Mouse (Mus musculus): ENCODE measurements around the gene Prps1l1.

Prps1l1 gene

GRCm38 (mm10) chr12:34984461-34984860 lies at the start of gene Prps1l1:
Prps1l1 (plus strand) TSS chr12:34984761.
- no peak for DNase-seq (ENCODE audit: low spot score)

GRCm38 (mm10) chr12:34937918-34938317 lies 46.6 kb upstream of the Prps1l1 start:
- no peak for DNase-seq (ENCODE audit: low spot score)

GRCm38 (mm10) chr12:34949066-34949706 lies 35.4 kb upstream of the Prps1l1 start:
- no peak for DNase-seq (ENCODE audit: low spot score)

- no peak for DNase-seq (ENCODE audit: low spot score)
These were observed 8.6 kb upstream of the Prps1l1 start for GRCm38 (mm10) chr12:34975991-34976390.

GRCm38 (mm10) chr12:34985865-34986264 lies 1.3 kb downstream of the Prps1l1 start:
- DNase-seq (ENCODE audit: low spot score): no peak

GRCm38 (mm10) chr12:34989537-34990200 lies 5.1 kb downstream of the Prps1l1 start:
- no peak for DNase-seq (ENCODE audit: low spot score)

- no peak for DNase-seq (ENCODE audit: low spot score)
These were observed 5.8 kb downstream of the Prps1l1 start for GRCm38 (mm10) chr12:34990387-34990786.

- no peak for DNase-seq (ENCODE audit: low spot score)
These were observed 7.3 kb downstream of the Prps1l1 start for GRCm38 (mm10) chr12:34991900-34992299.

- no peak for DNase-seq (ENCODE audit: low spot score)
These were observed 13.1 kb downstream of the Prps1l1 start for GRCm38 (mm10) chr12:34997597-34998182.

- no peak for DNase-seq (ENCODE audit: low spot score)
These were observed 14.4 kb downstream of the Prps1l1 start for GRCm38 (mm10) chr12:34998778-34999467.

GRCm38 (mm10) chr12:35000323-35000722 lies 15.8 kb downstream of the Prps1l1 start:
- no peak for DNase-seq (ENCODE audit: low spot score)

- DNase-seq (ENCODE audit: low spot score): no peak
These were observed 21.2 kb downstream of the Prps1l1 start for GRCm38 (mm10) chr12:35005748-35006147.

- DNase-seq (ENCODE audit: low spot score): no peak
These were observed 23.3 kb downstream of the Prps1l1 start for GRCm38 (mm10) chr12:35007851-35008250.

- no peak for DNase-seq (ENCODE audit: low spot score)
These were observed 24.0 kb downstream of the Prps1l1 start for GRCm38 (mm10) chr12:35008340-35009137.

GRCm38 (mm10) chr12:35011462-35011861 lies 26.9 kb downstream of the Prps1l1 start:
- no peak for DNase-seq (ENCODE audit: low spot score)

GRCm38 (mm10) chr12:35013950-35014349 lies 29.4 kb downstream of the Prps1l1 start:
- DNase-seq (ENCODE audit: low spot score): no peak

- no peak for DNase-seq (ENCODE audit: low spot score)
These were observed 31.5 kb downstream of the Prps1l1 start for GRCm38 (mm10) chr12:35016056-35016455.

- no peak for DNase-seq (ENCODE audit: low spot score)
These were observed 32.1 kb downstream of the Prps1l1 start for GRCm38 (mm10) chr12:35016481-35017250.

GRCm38 (mm10) chr12:35018679-35019237 lies 34.2 kb downstream of the Prps1l1 start:
- DNase-seq (ENCODE audit: low spot score): no peak

- DNase-seq (ENCODE audit: low spot score): no peak
These were observed 36.7 kb downstream of the Prps1l1 start for GRCm38 (mm10) chr12:35021285-35021684.

GRCm38 (mm10) chr12:35022066-35022465 lies 37.5 kb downstream of the Prps1l1 start:
- no peak for DNase-seq (ENCODE audit: low spot score)

All from urinary bladder, postnatal 10 days (tissue).